Mouse (Mus musculus) adrenal gland, adult 2 months (tissue): Measurements from ENCODE around the gene Nr2c1. TPM values are rescaled to one million over a fixed set of nuclear protein-coding genes. Genes with fewer than 3 reads are reported as not detected.
A peak's percentile ranks its signal among the peaks of the same experiment; 100 is the strongest.

ENCODE experiments used
- DNase-seq: peaks from one replicate; pipeline ENCODE4 v3.0.0; 2021
- polyA plus RNA-seq: library from polyadenylated mRNA; depleted of rRNA; stranded (reverse); fragments of >200 nt; gene quantifications from 2 replicates; pipeline ENCODE4 v1.2.3, GENCODE M21; 2012
- total RNA-seq, 2 experiments: library from RNA; stranded (reverse); gene quantifications; 2 replicates each; pipeline ENCODE4 v1.2.3; 2021

The Nr2c1 gene
- total and polyA plus RNA-seq, 3 experiments = 2.7 to 13.7 (median 11.7) TPM

DNA sequence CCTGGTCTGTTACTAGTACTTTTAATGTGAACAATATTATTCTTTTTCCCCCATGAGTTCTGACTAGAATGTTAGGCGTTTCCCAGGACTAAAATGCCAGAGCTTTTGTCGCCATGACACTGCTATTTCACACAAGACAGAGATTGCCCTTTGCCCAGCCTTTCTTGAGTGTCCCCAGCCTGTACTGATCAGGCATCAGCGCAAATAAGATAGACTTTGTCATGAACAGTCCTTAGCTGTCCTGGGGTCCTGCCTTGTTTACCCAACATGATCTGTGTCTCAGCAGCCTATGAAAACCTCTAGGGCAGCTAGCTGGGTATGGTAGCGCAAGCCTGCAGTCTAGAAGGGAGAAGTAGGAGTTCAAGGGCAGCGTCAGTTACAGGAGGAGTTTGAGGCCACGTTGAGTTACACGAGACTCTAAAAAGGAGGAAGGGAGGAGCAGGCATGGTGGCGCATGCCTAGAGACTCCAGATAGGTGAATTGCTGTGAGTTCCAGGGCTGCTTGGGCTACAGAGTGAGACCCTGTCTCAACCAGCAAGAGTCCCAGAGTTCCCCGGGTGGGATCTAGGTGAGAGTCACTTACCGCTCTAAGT, 8.8 kb upstream of the Nr2c1 start:
- DNase-seq = no peak

DNA sequence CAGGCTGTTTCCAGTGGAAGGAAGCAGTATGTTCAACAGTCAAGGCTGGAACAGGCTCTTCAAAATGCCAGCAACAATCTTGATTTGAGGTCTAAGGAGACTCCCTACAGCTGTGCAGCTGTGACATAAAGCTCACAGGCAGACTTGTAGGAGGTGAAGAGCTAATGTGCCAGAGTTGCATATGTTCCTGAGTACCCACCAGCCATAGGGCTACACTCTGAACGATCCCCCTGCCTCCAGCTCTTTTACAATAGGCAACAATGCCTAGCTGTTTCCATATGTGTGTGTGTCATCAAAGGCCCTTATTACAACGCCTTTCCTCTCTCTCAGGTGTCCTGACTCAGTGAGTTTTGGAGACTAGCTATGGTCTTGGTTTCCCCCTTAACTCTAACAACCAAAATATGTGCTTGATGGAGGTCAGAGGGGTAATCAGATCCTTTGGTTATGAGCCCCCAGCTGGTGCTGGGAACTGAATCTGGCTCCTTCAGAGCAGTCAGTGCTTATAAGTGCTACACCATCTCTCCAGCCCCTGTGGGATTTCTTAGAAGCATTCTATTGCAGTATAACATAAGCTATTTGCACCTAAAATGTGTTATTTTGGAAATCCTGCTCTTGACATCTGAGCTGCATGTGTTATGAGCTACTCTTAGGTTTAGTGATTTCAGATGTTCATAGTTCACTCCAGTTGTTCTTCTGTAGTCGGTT, 7.4 kb upstream of the Nr2c1 start:
- DNase-seq = no peak

- DNase-seq = no peak
Measured at GRCm38 (mm10) chr10:94142427-94142826, 5.4 kb upstream of the Nr2c1 start.

DNA sequence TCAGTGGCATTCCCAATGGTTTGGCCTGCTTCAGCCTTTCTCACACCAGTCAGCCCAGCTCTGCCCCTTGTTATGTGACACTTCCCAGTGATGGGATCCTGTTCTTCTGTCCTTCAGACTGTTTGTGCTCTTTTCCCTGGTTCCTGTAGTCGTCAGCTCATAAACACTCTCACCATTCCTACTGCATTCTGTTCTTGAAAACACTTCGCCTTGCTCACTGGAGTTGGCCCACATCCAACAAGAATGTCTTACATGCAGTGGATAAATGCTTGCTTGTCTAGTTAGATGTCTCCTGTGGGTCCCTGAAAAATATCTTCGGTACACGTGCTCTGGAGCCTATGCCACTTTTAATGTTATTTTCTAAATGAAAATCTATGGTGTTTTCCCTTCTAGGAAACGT, 3.2 kb upstream of the Nr2c1 start:
- DNase-seq = no peak

DNA sequence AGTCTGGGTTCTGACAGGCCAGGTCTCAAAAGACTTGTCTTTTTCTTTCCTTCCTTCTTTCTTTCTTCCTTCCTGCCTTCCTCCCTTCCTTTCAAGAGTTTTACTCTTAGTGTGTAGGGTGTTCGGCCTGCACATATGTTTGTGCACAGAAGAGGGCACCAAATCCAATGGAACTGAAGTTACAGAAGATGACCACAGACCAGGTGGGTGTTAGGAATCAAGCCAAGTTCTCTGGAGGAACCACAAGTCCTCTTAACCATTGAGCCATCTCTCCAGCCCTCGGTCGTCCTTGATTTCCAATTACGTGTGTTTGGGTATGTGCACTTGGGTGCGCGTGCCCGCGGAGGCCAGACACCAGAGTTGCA, 450 bp upstream of the Nr2c1 start:
- DNase-seq = no peak

GRCm38 (mm10) chr10:94151488-94151887, 3.7 kb downstream of the Nr2c1 start:
- DNase-seq = no peak

- DNase-seq = no peak
Measured at GRCm38 (mm10) chr10:94153841-94154240, 6.0 kb downstream of the Nr2c1 start.

DNA sequence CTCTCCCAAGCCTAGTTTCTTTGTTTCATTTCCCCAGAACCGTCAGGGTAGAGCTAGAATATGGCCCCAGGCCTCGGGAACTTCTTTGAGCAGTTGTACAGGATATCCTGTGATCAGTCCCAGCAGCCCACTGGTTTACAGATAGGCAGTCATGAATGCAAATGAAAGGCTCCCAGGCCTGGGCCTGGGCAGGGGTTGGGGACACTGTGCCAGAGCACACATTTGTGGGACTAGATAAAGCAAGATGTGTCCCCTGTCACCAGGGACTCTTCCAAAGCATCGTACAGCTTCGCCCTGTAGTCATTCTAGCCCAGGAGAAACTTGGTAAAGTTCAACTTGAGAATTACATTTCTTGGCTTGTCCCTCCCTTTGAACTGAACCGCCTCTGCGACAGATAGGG, 11.1 kb downstream of the Nr2c1 start:
- no peak for DNase-seq

GRCm38 (mm10) chr10:94159406-94159805, 11.6 kb downstream of the Nr2c1 start:
- no peak for DNase-seq

DNA sequence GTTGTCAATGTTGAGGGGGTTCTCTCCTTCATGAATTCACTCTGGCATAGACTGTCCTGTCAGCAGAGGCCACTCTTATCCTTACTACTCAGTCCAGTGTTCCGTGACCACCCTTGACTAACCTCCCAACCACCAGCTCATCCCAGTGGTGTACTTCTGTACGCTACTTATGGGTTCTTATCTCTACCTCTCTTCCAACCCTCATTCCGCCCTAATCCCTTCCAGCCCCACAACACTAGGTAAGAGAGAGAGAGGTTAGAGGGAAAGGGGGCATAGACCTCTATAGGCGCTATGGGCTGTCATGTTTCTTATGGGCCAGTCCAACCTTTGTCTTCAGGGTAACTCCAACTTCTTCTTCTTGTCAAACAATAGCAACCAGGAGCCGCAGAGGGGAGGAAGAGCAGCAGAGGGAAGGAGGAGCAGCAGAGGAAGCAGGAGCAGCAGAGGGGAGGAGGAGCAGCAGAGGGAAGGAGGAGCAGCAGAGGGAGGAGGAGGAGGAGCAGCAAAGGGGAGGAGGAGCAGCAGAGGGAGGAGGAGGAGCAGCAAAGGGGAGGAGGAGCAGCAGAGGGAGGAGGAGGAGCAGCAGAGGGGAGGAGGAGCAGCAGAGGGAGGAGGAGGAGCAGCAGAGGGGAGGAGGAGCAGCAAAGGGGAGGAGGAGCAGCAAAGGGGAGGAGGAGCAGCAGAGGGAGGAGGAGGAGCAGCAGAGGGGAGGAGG, 13.4 kb downstream of the Nr2c1 start:
- peak; percentile 3 for DNase-seq

GRCm38 (mm10) chr10:94162031-94162430, 14.2 kb downstream of the Nr2c1 start:
- no peak for DNase-seq

- no peak for DNase-seq
Measured at GRCm38 (mm10) chr10:94164104-94164845, 16.5 kb downstream of the Nr2c1 start.

GRCm38 (mm10) chr10:94165426-94165825, 17.6 kb downstream of the Nr2c1 start:
- DNase-seq = no peak

DNA sequence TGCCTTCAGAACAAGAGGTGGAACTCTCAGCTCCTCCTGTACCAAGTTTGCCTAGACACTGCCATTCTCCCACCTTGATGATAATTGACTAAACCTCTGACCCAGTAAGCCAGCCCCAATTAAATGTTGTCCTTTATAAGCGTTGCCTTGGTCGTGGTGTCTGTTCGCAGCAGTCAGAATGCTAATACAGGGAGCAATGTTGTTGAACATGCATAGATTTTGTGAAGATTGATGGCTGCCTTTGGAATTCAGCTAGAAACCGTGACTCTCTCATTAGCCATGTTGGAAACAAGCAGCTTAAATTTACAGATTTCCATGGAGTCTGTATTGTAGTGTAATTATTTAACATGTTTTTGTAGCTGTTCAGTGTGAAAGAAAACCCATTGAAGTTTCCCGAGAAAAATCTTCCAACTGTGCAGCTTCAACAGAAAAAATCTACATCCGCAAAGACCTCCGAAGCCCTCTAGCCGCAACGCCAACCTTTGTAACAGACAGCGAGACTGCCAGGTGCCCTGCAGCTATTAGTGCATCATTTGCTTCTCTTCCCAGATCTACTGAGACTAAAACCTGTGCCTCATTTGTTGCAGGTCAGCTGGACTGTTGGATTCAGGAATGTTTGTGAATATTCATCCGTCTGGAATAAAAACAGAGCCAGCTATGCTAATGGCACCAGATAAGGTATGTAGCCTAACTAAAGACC, 19.4 kb downstream of the Nr2c1 start:
- no peak for DNase-seq

DNA sequence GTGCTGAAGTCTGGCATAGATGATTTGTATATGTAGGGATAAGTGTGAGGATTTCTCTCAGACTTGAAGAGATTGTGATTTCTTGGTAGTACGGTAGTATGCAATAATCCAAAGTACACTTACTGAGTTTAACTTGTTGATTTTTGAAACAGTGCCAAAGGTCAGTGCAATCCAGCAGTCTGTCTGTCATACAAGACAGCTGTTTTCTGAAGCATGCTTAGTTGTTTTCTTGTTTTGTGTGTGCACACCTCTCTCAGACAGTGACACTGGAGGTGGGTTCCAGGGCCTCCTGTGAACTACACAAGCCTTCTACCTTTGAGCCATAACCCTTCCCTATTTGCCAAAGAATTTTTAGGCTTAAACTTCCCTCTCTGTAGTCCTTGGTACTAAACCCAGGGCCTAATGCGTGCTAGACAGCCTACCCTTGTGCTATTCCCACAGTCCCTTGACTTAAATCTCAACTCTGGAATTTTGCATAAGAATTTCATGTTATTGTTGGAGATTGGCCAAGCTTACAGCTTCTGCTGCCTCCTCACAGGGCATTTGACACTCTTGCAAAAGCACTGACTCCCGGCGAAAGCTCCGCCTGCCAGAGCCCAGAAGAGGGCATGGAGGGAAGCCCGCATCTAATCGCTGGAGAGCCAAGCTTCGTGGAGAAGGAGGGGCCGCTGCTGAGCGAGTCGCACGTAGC, 23.8 kb downstream of the Nr2c1 start:
- DNase-seq = peak; percentile 15

- DNase-seq = no peak
Measured at GRCm38 (mm10) chr10:94172137-94172536, 24.3 kb downstream of the Nr2c1 start.

- DNase-seq = no peak
Measured at GRCm38 (mm10) chr10:94172706-94173105, 24.9 kb downstream of the Nr2c1 start.

- DNase-seq = peak; percentile 63
Measured at GRCm38 (mm10) chr10:94174652-94175051, 26.8 kb downstream of the Nr2c1 start.

GRCm38 (mm10) chr10:94183199-94183598, 35.4 kb downstream of the Nr2c1 start:
- DNase-seq = no peak

DNA sequence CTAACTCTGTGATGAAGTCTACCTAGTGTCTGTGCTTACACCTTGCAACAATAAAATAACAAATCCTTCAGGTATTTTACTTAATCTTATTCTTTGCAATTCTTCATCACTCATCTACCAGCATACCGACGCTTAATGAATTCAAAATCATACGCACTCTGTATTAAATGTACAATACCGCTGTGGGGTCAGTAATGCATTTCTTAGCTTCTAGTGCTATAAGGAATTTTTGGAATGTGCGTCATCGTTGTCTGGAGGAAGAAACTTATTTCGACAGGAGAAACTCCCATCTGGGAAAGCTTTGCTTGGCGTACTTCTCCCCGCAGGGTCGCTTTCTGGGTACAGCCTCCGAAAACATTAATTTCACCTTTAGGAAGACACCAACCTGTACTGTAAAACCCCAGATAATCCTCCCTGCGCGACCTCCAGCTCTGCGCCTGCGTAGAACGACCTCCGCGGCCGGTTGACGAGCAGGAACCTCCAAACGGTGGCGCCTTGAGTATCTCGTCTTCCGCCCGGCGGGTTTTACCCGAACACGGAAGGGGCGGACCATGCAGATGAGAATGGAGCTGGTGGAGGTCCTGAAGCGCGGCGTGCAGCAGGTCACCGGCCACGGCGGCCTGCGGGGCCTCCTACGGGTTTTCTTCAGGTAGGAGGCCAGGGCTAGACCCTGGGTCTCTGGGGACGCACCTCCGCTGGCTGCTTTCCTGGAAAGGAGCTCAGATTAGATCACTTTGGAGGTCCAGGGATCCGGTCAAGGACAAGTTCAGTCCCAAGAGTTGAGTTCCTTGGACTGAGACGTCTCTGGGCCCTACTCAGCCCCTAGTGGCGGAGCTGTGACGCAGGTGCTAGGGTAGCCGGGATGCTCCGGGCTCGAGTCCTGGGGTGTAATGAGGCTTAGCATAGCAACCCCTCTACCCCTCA, 50.9 kb downstream of the Nr2c1 start, which contains the start of gene Ndufa12:
Ndufa12 (plus strand) TSS at position 239 of the 924 bp plus-strand sequence.
- peak; percentile 97 for DNase-seq
